ENCODE assay signal across 25 mouse cellular contexts in the genomic region with DNA sequence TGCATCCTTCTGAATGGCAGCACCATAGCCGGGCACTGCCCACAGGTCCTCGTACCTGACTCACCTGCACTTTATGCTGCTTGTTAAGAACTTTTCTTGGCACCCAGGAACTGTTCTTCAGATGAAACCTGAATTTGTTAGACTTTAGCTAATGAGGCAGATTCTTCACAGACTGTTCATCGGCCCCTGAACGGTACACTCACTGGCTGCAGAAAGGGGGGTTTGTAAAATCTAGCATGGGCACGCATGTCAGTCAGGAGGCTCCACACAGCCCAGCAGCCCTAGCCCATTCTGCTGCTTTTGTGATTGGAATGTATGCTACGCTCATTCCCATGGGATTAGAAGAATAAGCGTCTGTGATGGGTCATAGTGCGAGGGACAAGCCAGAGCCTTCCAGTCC. TPM values are rescaled to one million over a fixed set of nuclear protein-coding genes. Genes with fewer than 3 reads are reported as not detected.
DNase-seq lines count a peak whose midpoint lies in the region; ATAC-seq and TF ChIP-seq lines count a peak whose summit lies in the region.
"Had no signal": no experiment of that assay in that cellular context is flagged by ENCODE, and none has a peak within 500 bp of the region (broad histone marks: within the 10 kb centered on the region; RNA-seq: fewer than 3 reads in every experiment).

No protein-coding gene starts in this region.

- H3K36me3 ChIP-seq in heart, embryonic 11.5 days (ENCODE audit: control insufficient read depth, insufficient read depth, low read length) = peaks cover 45% of the 10 kb centered on the region
- peaks cover 74% of the 10 kb centered on the region for H3K36me3 ChIP-seq in megakaryocyte, embryonic 14.5 days (replicated peaks; ENCODE audit: low read length)
- H3K36me3 ChIP-seq in midbrain, embryonic 11.5 days (ENCODE audit: control insufficient read depth, insufficient read depth, low read length) = peaks cover 39% of the 10 kb centered on the region
- H3K36me3 ChIP-seq in midbrain, embryonic 16.5 days (ENCODE audit: control insufficient read depth, insufficient read depth, low read length) = peaks cover 42% of the 10 kb centered on the region

- no peak overlapping the region for H3K4me2 ChIP-seq in heart, embryonic 11.5 days
- no peak overlapping the region for H3K4me2 ChIP-seq in midbrain, embryonic 11.5 days
- no peak overlapping the region for H3K4me2 ChIP-seq in midbrain, embryonic 16.5 days (ENCODE audit: low read length)

- no peak for TF ChIP-seq CTCF in gastrocnemius, adult 2 months (IDR thresholded peaks at IDR 0.05)

- H3K4me3 ChIP-seq in gastrocnemius, adult 2 months = no peak overlapping the region
- H3K4me3 ChIP-seq in heart, embryonic 11.5 days (ENCODE audit: low read depth, low read length) = no peak overlapping the region
- H3K4me3 ChIP-seq in megakaryocyte, embryonic 14.5 days (replicated peaks) = peak overlapping the region; percentile 30
- H3K4me3 ChIP-seq in midbrain, embryonic 11.5 days (ENCODE audit: low read depth, low read length) = no peak overlapping the region
- no peak overlapping the region for H3K4me3 ChIP-seq in midbrain, embryonic 16.5 days (ENCODE audit: low read depth, low read length)

- no peaks in the 10 kb centered on the region for H3K9me3 ChIP-seq in heart, embryonic 11.5 days (replicated peaks; ENCODE audit: control insufficient read depth, low read length)
- no peaks in the 10 kb centered on the region for H3K9me3 ChIP-seq in megakaryocyte, embryonic 14.5 days
- no peaks in the 10 kb centered on the region for H3K9me3 ChIP-seq in midbrain, embryonic 11.5 days (ENCODE audit: control insufficient read depth, low read length)
- no peaks in the 10 kb centered on the region for H3K9me3 ChIP-seq in midbrain, embryonic 16.5 days (replicated peaks; ENCODE audit: control insufficient read depth, low read length, poor library complexity, severe bottlenecking)
- H3K9me3 ChIP-seq: G1E had no signal

- intact Hi-C loops in gastrocnemius, adult 2 months (cut with DNase I) = loop anchor here (10.0 kb wide), 1 partner anchor 261 kb away; no protein-coding TSS in a partner anchor

- no peak overlapping the region for H3K27ac ChIP-seq in gastrocnemius, adult 2 months
- H3K27ac ChIP-seq in heart, embryonic 11.5 days (ENCODE audit: low read depth, low read length) = no peak overlapping the region
- H3K27ac ChIP-seq in midbrain, embryonic 11.5 days (ENCODE audit: low read depth, low read length) = no peak overlapping the region
- no peak overlapping the region for H3K27ac ChIP-seq in midbrain, embryonic 16.5 days (ENCODE audit: low read length)

- WGBS in heart, embryonic 11.5 days (ENCODE audit: insufficient replicate concordance) = 93% methylated on average over 8 of the region's 8 CpGs
- WGBS in midbrain, embryonic 11.5 days = 91% methylated on average over 8 of the region's 8 CpGs
- 95% methylated on average over 8 of the region's 8 CpGs for WGBS in midbrain, embryonic 16.5 days

- DNase-seq in gastrocnemius, adult 2 months = peak; percentile 4
- no peak for DNase-seq in gastrocnemius, postnatal 25 days
- peak; percentile 75 for DNase-seq in heart, adult 11 months
- DNase-seq in midbrain, embryonic 11.5 days (ENCODE audit: low spot score, missing footprints) = peak; percentile 53
- DNase-seq: adrenal gland, adult 2 months; adrenal gland, adult 8-10 months; adrenal gland, postnatal 10 days; adrenal gland, postnatal 14 days; adrenal gland, postnatal 25 days; adrenal gland, postnatal 36 days; B cell, adult 2 months; cerebellum, adult 11 months; cerebellum, adult 11-12 months had no signal

- H3K9ac ChIP-seq in heart, embryonic 11.5 days (ENCODE audit: low read depth, low read length) = no peak overlapping the region
- H3K9ac ChIP-seq in midbrain, embryonic 11.5 days (ENCODE audit: low read length) = no peak overlapping the region
- H3K9ac ChIP-seq in midbrain, embryonic 16.5 days (ENCODE audit: low read depth, low read length) = no peak overlapping the region

- peaks cover 7% of the 10 kb centered on the region for H3K4me1 ChIP-seq in heart, embryonic 11.5 days (ENCODE audit: control insufficient read depth, insufficient read depth, low read length)
- H3K4me1 ChIP-seq in megakaryocyte, embryonic 14.5 days = peaks cover 69% of the 10 kb centered on the region
- peaks cover 8% of the 10 kb centered on the region for H3K4me1 ChIP-seq in midbrain, embryonic 11.5 days (ENCODE audit: control insufficient read depth, insufficient read depth, low read length)
- peaks cover 15% of the 10 kb centered on the region for H3K4me1 ChIP-seq in midbrain, embryonic 16.5 days (ENCODE audit: control insufficient read depth, insufficient read depth, low read length)

- ATAC-seq in heart, embryonic 11.5 days (replicated peaks; ENCODE audit: insufficient number of reproducible peaks, low FRiP score, low TSS enrichment) = no peak
- ATAC-seq in megakaryocyte, adult 5-6 weeks (ENCODE audit: poor library complexity, severe bottlenecking) = no peak
- no peak for ATAC-seq in midbrain, embryonic 11.5 days (ENCODE audit: low FRiP score)
- no peak for ATAC-seq in midbrain, embryonic 16.5 days
- ATAC-seq: activated CD4-positive, CD25-positive, alpha-beta regulatory T cell, adult 4 months; CD4-positive, CD25-positive, alpha-beta regulatory T cell, adult 4 months; Patski had no signal

- no peaks in the 10 kb centered on the region for H3K27me3 ChIP-seq in heart, embryonic 11.5 days (ENCODE audit: control insufficient read depth, insufficient read depth, low read length)
- H3K27me3 ChIP-seq in megakaryocyte, embryonic 14.5 days (replicated peaks) = no peaks in the 10 kb centered on the region
- H3K27me3 ChIP-seq in midbrain, embryonic 11.5 days (ENCODE audit: control insufficient read depth, insufficient read depth, low read length) = no peaks in the 10 kb centered on the region
- no peaks in the 10 kb centered on the region for H3K27me3 ChIP-seq in midbrain, embryonic 16.5 days (ENCODE audit: control insufficient read depth, insufficient read depth, low read depth, low read length)
- H3K27me3 ChIP-seq: Patski had no signal

RNA-seq across cellular contexts. Expression of a gene that starts 3.8 kb away (rescaled TPM):
- total RNA-seq in gastrocnemius, adult 2 months (2021) = 10 to 100 TPM; 12.4 to 14.4 TPM
- 10 to 100 TPM; 11.8 to 12.7 TPM for total RNA-seq in gastrocnemius, postnatal 25 days (2021)
- 114 and 118 TPM in 2 replicates for polyA plus RNA-seq in heart, embryonic 11.5 days (2014; fragmentation: Nextera tagmentation; extraction: Ambion mirVana)
- 26.3 and 89.2 TPM in 2 replicates for polyA plus RNA-seq in megakaryocyte, embryonic 14.5 days (2012; ENCODE audit: insufficient read depth, low replicate concordance)
- total RNA-seq in megakaryocyte, adult 5-6 weeks (2015) = 53.2 and 72.9 TPM in 2 replicates
- total RNA-seq in megakaryocyte, adult 5-6 weeks (2017) = 42.4 and 54.3 TPM in 2 replicates
- 137 and 140 TPM in 2 replicates for polyA plus RNA-seq in midbrain, embryonic 11.5 days (2014; fragmentation: Nextera tagmentation; extraction: Ambion mirVana)
- 115 and 118 TPM in 2 replicates for polyA plus RNA-seq in midbrain, embryonic 16.5 days (2015; fragmentation: Nextera tagmentation; extraction: Ambion mirVana)

RNA-seq across cellular contexts. Expression of a gene that starts 16.6 kb away (rescaled TPM):
- 100 to 1,000 TPM; 181 to 246 TPM for total RNA-seq in gastrocnemius, adult 2 months (2021)
- total RNA-seq in gastrocnemius, postnatal 25 days (2021) = 100 to 1,000 TPM; 205 to 217 TPM
- polyA plus RNA-seq in heart, embryonic 11.5 days (2014; fragmentation: Nextera tagmentation; extraction: Ambion mirVana) = 161 and 169 TPM in 2 replicates
- polyA plus RNA-seq in megakaryocyte, embryonic 14.5 days (2012; ENCODE audit: insufficient read depth, low replicate concordance) = 1,149 and 2,622 TPM in 2 replicates
- 124 and 143 TPM in 2 replicates for total RNA-seq in megakaryocyte, adult 5-6 weeks (2015)
- 43.2 and 59.0 TPM in 2 replicates for total RNA-seq in megakaryocyte, adult 5-6 weeks (2017)
- polyA plus RNA-seq in midbrain, embryonic 11.5 days (2014; fragmentation: Nextera tagmentation; extraction: Ambion mirVana) = 70.4 and 77.3 TPM in 2 replicates
- 9.9 and 12.9 TPM in 2 replicates for polyA plus RNA-seq in midbrain, embryonic 16.5 days (2015; fragmentation: Nextera tagmentation; extraction: Ambion mirVana)

RNA-seq across cellular contexts. Expression of a gene that starts 26.2 kb away (rescaled TPM):
- total RNA-seq in gastrocnemius, adult 2 months (2021) = not detected
- total RNA-seq in gastrocnemius, postnatal 25 days (2021) = not detected
- polyA plus RNA-seq in heart, embryonic 11.5 days (2014; fragmentation: Nextera tagmentation; extraction: Ambion mirVana) = 0.17 and 0.19 TPM in 2 replicates
- polyA plus RNA-seq in megakaryocyte, embryonic 14.5 days (2012; ENCODE audit: insufficient read depth, low replicate concordance) = not detected in 2 replicates
- 0.64 and 1.0 TPM in 2 replicates for total RNA-seq in megakaryocyte, adult 5-6 weeks (2015)
- 0.04 TPM in 1 of 2 replicates, not detected in the other for total RNA-seq in megakaryocyte, adult 5-6 weeks (2017)
- 0.25 and 0.26 TPM in 2 replicates for polyA plus RNA-seq in midbrain, embryonic 11.5 days (2014; fragmentation: Nextera tagmentation; extraction: Ambion mirVana)
- polyA plus RNA-seq in midbrain, embryonic 16.5 days (2015; fragmentation: Nextera tagmentation; extraction: Ambion mirVana) = 1.0 and 1.6 TPM in 2 replicates
- total RNA-seq: adrenal gland, adult 18-20 months; adrenal gland, adult 2 months; adrenal gland, adult 8-10 months; adrenal gland, postnatal 10 days; adrenal gland, postnatal 14 days; adrenal gland, postnatal 25 days; adrenal gland, postnatal 36 days; adrenal gland, postnatal 4 days; G1E; MEL had no signal
- polyA plus RNA-seq: adrenal gland, adult 2 months; C2C12; G1E had no signal
